Mouse (Mus musculus) kidney, adult 11 months (tissue): ENCODE data around the gene Plxnc1.

Experiments
- DNase-seq: peaks from one replicate; pipeline ENCODE4 v3.0.0; 2022

Plxnc1 gene

GRCm38 (mm10) chr10:94947386-94947785 is 2.8 kb upstream of the Plxnc1 start:
- DNase-seq, result no peak

DNA sequence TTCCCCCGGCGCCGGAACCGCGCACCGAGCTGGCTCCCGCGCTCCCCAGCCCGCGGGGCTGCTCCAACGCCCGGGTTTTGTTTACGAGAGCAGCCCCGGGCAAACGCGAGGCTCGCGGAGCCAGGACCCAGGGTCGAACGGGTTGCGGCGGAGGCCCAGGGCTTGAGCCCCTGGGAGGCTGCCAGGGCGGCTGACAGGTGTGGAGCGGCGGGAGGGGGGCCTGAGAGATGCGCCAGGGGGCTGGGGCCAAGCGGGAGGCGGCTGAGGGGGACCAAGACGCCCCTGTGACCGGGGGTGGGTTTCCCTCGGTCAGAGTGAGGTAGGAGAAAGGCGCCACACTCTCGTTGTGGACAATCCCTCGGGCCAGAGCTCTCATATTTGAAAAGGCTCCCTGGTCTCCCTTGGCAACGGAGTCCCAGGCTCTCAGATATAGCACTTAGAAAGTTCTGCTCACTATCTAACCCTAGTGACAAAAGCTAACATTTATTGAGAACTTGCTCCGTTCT is 624 bp upstream of the Plxnc1 start:
- no peak for DNase-seq

DNA sequence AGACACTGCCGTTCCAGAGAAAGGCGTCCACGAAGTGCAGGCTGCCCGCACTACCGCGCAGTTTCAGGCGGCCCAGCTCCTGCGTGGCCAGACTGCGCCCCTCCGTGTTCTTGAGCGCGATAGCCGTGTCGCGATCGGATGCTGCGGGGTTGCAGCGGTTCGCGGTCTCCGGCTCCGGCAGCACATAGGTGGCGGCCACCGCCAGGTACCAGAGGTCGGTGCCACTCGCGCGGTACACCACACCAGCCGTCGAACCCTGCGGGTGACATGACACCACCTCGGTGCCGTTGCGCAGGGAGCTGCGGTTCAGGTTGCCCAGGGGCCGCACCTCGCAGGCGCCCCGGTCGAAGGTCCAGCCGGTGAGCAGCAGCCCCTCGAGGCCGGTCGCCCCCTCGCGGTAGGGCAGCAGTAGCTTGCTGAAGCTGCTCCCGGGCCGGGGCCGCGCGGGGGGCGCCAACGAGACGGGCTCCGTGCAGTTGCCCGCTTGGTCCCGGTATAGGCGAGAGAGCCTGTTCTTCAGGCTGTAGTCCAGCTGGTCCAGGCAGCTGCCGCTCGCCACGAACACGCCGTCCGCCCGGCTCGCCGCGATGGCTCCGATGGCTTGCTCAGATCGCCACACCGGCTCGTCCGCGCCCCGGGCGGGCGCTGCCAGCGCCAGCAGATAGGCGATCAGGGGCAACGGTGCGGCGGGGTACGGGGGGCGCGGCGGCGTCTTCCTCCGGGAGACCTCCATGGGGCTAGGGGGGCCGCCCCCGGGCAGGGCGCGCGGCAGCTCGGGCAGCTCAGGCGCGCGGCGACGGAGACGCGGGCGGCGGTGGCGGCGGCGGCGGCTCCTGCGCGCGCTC is 567 bp downstream of the Plxnc1 start:
- DNase-seq, result no peak

GRCm38 (mm10) chr10:94943401-94943845 is 1.2 kb downstream of the Plxnc1 start:
- DNase-seq, result no peak

GRCm38 (mm10) chr10:94942449-94943041 is 2.1 kb downstream of the Plxnc1 start:
- no peak for DNase-seq

DNA sequence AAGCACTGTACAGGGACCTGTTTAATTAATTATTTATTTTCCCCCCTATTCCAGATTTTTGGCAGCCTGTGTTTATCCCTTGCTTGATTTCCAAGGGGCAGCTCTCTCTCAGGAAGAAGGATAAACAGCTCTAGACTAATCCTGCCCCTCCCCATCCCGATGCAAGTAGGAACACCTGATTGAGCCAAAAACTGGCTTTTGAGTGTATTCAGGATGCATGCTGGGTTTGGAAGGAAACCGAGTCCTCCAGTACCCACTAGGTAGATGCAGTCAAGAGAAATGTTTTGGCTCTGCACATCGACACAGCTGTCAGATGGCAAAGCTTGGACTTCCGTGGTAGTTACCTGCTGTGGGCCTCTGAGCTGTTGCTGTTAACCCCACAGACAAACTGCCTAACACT is 3.1 kb downstream of the Plxnc1 start:
- DNase-seq, result no peak

GRCm38 (mm10) chr10:94940786-94941185 is 3.8 kb downstream of the Plxnc1 start:
- DNase-seq, result no peak

- no peak for DNase-seq
Observed at GRCm38 (mm10) chr10:94940061-94940460, 4.6 kb downstream of the Plxnc1 start.

DNA sequence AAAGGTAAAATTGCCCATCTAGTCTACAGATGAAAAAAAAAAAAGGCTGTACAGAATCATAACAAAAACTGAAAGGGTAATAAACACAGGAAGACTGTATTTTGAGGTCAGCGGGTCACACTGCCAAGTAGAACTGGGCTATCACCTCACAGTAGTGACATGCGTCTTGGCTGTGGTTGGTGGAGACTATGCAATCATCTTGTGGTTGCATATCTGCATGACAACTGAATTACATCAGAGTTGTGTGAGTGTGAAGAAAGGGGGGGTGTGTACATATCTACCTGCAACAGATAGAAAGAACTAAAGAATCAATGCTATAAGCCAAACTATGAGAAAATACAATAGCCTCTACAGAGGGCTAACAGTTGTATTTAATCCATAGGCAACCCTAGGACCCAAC is 5.7 kb downstream of the Plxnc1 start:
- no peak for DNase-seq

DNA sequence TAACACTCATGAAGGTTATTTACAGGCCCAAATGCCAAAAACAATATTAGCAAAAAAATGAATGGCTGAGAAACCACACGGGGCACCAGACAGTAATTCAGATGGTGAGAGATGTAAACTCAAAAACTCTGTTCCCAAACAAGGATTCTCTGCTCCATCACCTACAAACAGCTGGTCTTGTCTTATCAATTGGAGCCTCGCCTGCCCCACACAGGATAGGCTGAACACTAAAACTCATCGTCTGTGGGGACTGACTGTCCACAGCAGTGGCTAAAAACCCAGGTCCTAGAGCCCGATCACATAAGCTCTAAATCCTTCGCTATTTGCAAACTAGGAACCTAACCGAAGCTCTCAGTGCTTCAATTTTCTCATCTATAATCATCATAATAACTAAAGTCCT is 6.3 kb downstream of the Plxnc1 start:
- DNase-seq, result no peak

DNA sequence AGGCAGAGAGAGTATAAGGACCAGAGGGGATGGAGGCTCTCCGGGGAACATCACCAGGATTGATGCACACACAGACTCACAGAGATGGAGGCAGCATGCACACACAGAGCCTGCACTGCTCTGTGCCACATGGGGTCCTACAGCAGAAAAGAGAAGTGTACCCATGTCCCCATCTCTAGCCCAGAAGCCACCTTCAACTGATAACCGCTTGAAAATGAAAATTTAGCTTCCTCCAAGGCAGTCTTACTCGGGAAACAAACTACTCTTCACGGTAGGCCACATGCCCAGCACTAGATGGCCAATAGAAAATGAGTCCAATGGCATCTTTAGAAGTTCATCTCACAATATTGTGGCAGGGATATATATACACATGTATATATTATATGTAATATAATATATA is 9.4 kb downstream of the Plxnc1 start:
- DNase-seq, result no peak

DNA sequence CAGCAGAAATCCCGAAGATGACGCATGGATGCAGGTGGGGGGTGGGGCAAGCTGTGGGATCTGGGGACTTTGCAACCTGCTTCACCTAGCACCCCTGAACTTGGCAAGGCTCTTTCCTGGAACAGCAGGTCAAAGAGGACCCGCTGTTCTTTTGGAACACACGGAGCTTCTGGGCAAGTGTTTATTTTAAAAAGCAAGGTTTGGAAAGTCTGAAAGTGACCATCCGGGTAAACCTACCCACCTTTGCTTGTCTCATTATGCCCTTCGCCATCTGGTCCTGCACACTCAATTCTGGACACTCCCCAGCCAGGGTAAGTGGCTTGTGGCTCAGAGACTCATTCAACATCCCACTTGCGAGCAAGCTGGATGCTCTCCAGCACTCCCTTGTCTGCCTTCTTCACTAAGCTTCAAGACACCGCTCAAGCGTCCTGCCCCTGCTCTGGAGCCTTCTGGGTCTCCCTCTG is 10.5 kb downstream of the Plxnc1 start:
- DNase-seq, result no peak

GRCm38 (mm10) chr10:94931961-94932832 is 12.4 kb downstream of the Plxnc1 start:
- peak; percentile 56 for DNase-seq

DNA sequence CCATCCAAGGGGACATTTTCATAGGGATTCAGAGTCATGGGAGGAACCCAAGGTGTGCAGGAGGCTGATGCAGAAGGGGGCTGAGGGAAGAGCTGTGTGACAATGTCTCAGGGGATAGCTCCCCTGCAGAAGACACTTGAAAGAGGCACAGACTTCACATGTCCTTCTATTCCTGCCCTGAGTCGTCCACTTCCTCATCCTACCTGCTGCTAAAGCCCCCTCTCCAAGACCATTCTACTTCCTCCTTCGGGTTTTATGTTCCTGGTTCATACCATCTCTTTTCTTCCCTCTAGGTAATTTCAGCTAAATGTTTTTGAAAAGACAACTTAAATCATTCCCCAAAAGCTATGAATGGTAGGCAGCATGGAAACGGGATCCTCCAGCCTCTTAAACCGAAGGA is 16.5 kb downstream of the Plxnc1 start:
- DNase-seq, result no peak

- DNase-seq, result no peak
Observed at GRCm38 (mm10) chr10:94926297-94926696, 18.3 kb downstream of the Plxnc1 start.

DNA sequence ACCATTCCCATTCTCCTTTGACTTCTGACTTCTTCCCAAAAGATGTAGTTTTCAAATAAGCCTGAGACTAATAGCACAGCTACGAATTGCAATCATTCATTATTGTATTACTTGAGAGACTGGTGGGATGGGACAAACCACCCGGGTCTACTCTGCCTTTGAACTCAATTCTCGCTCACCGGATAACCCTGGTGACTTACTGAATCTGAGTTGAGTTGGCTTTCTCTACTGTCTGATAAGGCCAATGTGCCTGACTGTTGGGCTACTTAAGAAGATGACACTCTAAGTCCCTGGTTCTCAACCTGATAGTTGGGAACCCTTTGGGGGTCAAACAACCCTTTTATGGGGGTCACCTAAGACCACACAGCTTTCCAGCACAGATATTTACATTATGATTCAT is 19.8 kb downstream of the Plxnc1 start:
- DNase-seq, result no peak

GRCm38 (mm10) chr10:94924450-94924849 is 20.2 kb downstream of the Plxnc1 start:
- DNase-seq, result no peak

GRCm38 (mm10) chr10:94923337-94923762 is 21.3 kb downstream of the Plxnc1 start:
- DNase-seq, result no peak

DNA sequence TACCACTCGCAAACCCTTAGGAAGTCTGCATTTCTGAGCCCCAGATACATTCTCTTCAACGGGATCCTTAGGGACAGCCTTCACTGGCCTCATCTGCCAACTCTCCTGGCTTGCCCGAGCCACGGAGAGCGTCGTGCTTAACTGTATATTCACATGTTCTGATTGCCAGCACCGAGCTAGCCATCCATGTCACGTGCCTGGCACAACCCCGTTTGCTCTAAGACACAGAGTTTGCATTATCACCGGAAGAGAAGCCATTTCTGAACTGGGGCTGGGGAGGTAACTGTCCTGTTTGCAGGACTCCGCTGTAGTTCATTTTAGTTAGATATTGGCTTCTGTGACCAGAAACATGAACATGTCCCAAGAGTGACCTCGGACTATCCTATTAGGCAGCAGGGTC is 21.8 kb downstream of the Plxnc1 start:
- DNase-seq, result no peak

GRCm38 (mm10) chr10:94921751-94922150 is 22.9 kb downstream of the Plxnc1 start:
- DNase-seq, result no peak

DNA sequence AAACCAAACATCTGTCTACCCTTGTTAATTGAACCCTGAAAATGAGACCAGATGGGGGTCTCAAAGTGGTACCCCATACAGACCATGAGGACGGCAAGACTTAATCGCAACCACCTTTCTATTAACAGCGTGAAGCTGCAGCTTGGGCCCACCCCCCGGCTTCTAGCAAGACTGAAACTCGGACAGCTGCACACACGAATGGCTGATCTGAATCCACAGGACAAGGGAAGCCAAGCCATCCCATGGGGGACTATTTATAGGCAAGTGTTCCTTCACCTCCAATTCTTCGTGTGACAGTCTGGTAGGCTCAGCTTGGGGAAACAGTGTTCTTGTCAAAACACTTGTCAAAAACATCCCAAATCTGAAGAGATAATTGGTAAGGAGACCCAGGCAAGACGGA is 24.1 kb downstream of the Plxnc1 start:
- no peak for DNase-seq

DNA sequence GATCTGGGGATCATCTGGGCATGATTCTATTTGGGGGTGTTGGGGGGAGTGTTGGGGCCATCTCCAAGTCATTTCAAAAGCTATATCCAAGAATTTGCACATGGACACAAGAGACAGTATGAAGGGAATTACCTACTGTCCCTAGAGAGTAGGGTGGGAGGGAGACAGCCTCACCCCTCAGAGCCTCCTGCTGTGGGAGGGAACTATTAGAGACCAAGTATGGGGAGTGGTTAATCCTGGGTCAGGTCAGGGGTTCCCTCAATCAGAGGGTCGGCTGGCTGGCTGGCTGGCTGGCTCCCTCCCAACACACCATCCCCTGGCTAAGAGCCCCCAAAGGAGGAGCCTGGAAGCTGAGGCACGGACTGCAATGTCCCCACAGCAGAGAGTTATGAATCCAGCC is 24.7 kb downstream of the Plxnc1 start:
- DNase-seq, result no peak

- DNase-seq, result no peak
Observed at GRCm38 (mm10) chr10:94919552-94919951, 25.1 kb downstream of the Plxnc1 start.
